Mouse (Mus musculus) G1E (cell line): Measurements from ENCODE around the gene Hnrnph1. TPM values are rescaled to one million over a fixed set of nuclear protein-coding genes. Genes with fewer than 3 reads are reported as not detected.

ENCODE experiments used
- ATAC-seq: 2 replicates; pipeline ENCODE4 v1.8.0; 2016; ENCODE audit warnings: mild to moderate bottlenecking; ENCODE audit not compliant: insufficient number of reproducible peaks, poor library complexity, low FRiP score, severe bottlenecking; ENCODE audit errors: extremely low read depth
- DNase-seq: peaks from one replicate; pipeline ENCODE4 v3.0.0; 2012; ENCODE audit warnings: low spot score
- H3K27me3 ChIP-seq: 2 replicates; pipeline ENCODE4 v1.6.1; 2012; ENCODE audit warnings: mild to moderate bottlenecking, low read length, inconsistent platforms; ENCODE audit not compliant: insufficient read depth
- H3K36me3 ChIP-seq: replicated peaks from 2 replicates; pipeline ENCODE3; 2012; ENCODE audit warnings: mild to moderate bottlenecking, inconsistent platforms
- H3K4me1 ChIP-seq: 2 replicates; pipeline ENCODE4 v1.6.1; 2012; ENCODE audit warnings: low read depth, low read length, inconsistent platforms, mixed read lengths; ENCODE audit not compliant: insufficient read depth
- H3K4me3 ChIP-seq: 2 replicates; pipeline ENCODE4 v1.5.1; 2012; ENCODE audit warnings: low read depth, mild to moderate bottlenecking, inconsistent platforms, low read length, moderate library complexity, mixed read lengths
- H3K9me3 ChIP-seq: replicated peaks from 2 replicates; pipeline ENCODE4 v1.6.1; 2012; ENCODE audit warnings: inconsistent platforms
- CTCF ChIP-seq: IDR thresholded peaks from 2 replicates; pipeline ENCODE4 v1.5.1; 2012; ENCODE audit warnings: low read depth, low read length, inconsistent platforms, mixed read lengths
- GATA1 ChIP-seq: IDR thresholded peaks from 2 replicates; pipeline ENCODE4 v1.6.1; 2012; ENCODE audit warnings: borderline replicate concordance, low read length, inconsistent platforms, mixed read lengths
- GATA2 ChIP-seq: IDR thresholded peaks from 2 replicates; pipeline ENCODE4 v1.6.1; 2012; ENCODE audit warnings: low read depth, low read length, inconsistent platforms, borderline replicate concordance
- POLR2AphosphoS5 ChIP-seq: IDR thresholded peaks from 2 replicates; pipeline ENCODE4 v1.6.1; 2012; ENCODE audit warnings: low read depth, low read length, inconsistent platforms; ENCODE audit not compliant: insufficient replicate concordance
- TAL1 ChIP-seq: conservative IDR thresholded peaks from 2 replicates; pipeline ENCODE4 v1.6.1; 2012; ENCODE audit warnings: low read depth, low read length, inconsistent platforms, mixed read lengths
- polyA plus RNA-seq: library from polyadenylated mRNA; stranded (reverse); fragments of >175 nt; gene quantifications from 2 replicates; pipeline ENCODE4 v1.2.3, GENCODE M21; 2012
- total RNA-seq, 2 experiments: library from RNA; stranded (forward) in 1 of 2; stranded (reverse) in 1 of 2; fragments of 200-1000 nt in 1 of 2; fragments of >200 nt in 1 of 2; fragmentation: Nextera tagmentation in 1 of 2; gene quantifications; 2 replicates each; pipeline ENCODE4 v1.2.3; 2014 to 2017

Gene Hnrnph1
- total and polyA plus RNA-seq, 3 experiments, result 230 to 593 (median 360) TPM

GRCm38 (mm10) chr11:50396766-50397307 is 20.0 kb downstream of the Hnrnph1 start:
- DNase-seq (no peak), ATAC-seq (no peak)
- H3K27me3 ChIP-seq, result no peaks in the 10 kb centered on the region
- TF ChIP-seq TAL1 (no peak), CTCF (no peak), POLR2AphosphoS5 (no peak), GATA2 (no peak), GATA1 (no peak)
- no peak overlapping the region for H3K4me3 ChIP-seq
- H3K4me1 ChIP-seq, result peaks cover 5% of the 10 kb centered on the region; the same call in 1 of the 2 replicates
- no peaks in the 10 kb centered on the region for H3K9me3 ChIP-seq
- H3K36me3 ChIP-seq, result peaks cover 82% of the 10 kb centered on the region

GRCm38 (mm10) chr11:50397316-50397715 is 20.5 kb downstream of the Hnrnph1 start:
- TF ChIP-seq GATA1 (no peak), POLR2AphosphoS5 (no peak), CTCF (no peak), TAL1 (no peak), GATA2 (no peak)
- Histone ChIP-seq H3K27me3 (no peaks in the 10 kb centered on the region), H3K9me3 (no peaks in the 10 kb centered on the region), H3K36me3 (peaks cover 83% of the 10 kb centered on the region), H3K4me1 (peaks cover 5% of the 10 kb centered on the region; the same call in 1 of the 2 replicates), H3K4me3 (no peak overlapping the region)
- ATAC-seq, result no peak
- no peak for DNase-seq

GRCm38 (mm10) chr11:50398803-50399202 is 22.0 kb downstream of the Hnrnph1 start:
- no peak for ATAC-seq
- Histone ChIP-seq H3K36me3 (peaks cover 84% of the 10 kb centered on the region), H3K27me3 (no peaks in the 10 kb centered on the region), H3K4me1 (peaks cover 5% of the 10 kb centered on the region; the same call in 1 of the 2 replicates), H3K9me3 (no peaks in the 10 kb centered on the region), H3K4me3 (no peak overlapping the region)
- DNase-seq, result no peak
- TF ChIP-seq GATA1 (no peak), POLR2AphosphoS5 (no peak), CTCF (no peak), GATA2 (no peak), TAL1 (no peak)

GRCm38 (mm10) chr11:50402481-50402880 is 25.7 kb downstream of the Hnrnph1 start:
- H3K9me3 ChIP-seq, result no peaks in the 10 kb centered on the region
- no peak overlapping the region for H3K4me3 ChIP-seq
- H3K4me1 ChIP-seq, result peaks cover 5% of the 10 kb centered on the region; the same call in 1 of the 2 replicates
- DNase-seq (no peak), ATAC-seq (no peak)
- peaks cover 86% of the 10 kb centered on the region for H3K36me3 ChIP-seq
- no peaks in the 10 kb centered on the region for H3K27me3 ChIP-seq
- TF ChIP-seq POLR2AphosphoS5, result no peak

- H3K4me1 ChIP-seq, result peaks cover 5% of the 10 kb centered on the region; the same call in 1 of the 2 replicates
- TF ChIP-seq CTCF (no peak), GATA2 (no peak), TAL1 (no peak)
- DNase-seq, result no peak
- ATAC-seq, result no peak
- H3K36me3 ChIP-seq, result peaks cover 83% of the 10 kb centered on the region
- H3K9me3 ChIP-seq, result no peaks in the 10 kb centered on the region
- H3K4me3 ChIP-seq, result no peak overlapping the region
- no peaks in the 10 kb centered on the region for H3K27me3 ChIP-seq
Measured at GRCm38 (mm10) chr11:50403367-50404014, 26.7 kb downstream of the Hnrnph1 start.

GRCm38 (mm10) chr11:50407235-50407634 is 30.4 kb downstream of the Hnrnph1 start:
- no peak for ATAC-seq
- no peak overlapping the region for H3K4me3 ChIP-seq
- H3K4me1 ChIP-seq, result peaks cover 6% of the 10 kb centered on the region; the same call in 1 of the 2 replicates
- H3K36me3 ChIP-seq, result peaks cover 86% of the 10 kb centered on the region
- no peaks in the 10 kb centered on the region for H3K9me3 ChIP-seq
- no peak for DNase-seq
- H3K27me3 ChIP-seq, result no peaks in the 10 kb centered on the region
- no peak for TF ChIP-seq TAL1
- TF ChIP-seq GATA1, result no peak
- no peak for TF ChIP-seq GATA2
- no peak for TF ChIP-seq CTCF
- no peak for TF ChIP-seq POLR2AphosphoS5
